Mouse (Mus musculus): Measurements from ENCODE around the gene Map4k4.

The Map4k4 gene

DNA sequence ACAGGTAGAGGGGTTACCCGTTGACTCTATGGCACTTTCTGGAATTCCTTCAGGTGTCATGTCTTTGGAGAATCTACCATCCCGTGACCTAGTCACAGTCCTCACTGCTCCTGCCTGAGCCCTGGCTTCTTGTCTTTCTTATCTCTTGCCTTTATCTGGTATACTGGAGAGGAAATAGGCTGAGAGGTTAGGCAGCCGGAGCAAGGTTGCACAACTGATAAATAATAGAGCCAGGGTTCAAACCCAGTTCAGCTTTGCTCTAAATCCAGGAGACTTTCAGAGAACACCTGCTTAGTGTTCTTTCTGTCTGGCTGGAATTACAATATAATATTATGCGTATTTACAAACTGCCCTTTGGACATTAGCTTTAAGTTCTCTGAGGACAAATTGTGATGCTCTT lies 2.0 kb upstream of the Map4k4 start:
- DNase-seq (ENCODE audit: low read depth, low spot score) = no peak

DNA sequence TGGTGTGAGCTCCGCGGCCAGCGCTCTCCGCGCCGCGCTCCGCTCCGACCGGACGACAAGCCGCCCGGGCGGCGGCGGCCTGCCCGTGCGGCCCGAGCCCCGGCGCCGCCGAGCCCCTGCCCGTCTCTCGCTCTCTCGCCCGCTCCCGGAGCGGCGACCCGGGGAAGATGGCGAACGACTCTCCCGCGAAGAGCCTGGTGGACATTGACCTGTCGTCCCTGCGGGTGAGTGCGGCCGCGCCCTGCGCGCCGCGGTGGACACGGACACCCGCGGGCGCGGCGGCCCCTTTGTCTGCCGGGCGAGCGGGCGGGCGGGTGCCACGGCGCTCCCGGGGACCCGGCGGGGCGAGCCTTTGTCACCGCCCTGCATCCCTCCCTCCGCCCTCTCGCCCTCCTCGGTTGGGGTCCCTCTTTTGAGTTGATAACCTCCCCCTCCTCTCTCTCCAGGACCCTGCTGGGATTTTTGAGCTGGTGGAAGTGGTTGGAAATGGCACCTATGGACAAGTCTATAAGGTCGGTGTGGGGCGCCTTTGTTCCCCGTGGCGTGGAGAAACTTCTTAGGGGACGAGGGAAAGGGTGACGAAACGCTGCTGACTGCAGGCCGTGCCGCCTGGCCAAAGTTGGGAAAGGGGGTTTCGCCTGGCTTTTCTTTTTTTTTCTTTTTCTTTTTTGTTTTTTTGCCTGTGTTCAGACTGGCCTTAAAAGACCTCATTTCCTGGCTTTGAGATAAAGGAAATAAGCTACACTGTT lies 524 bp downstream of the Map4k4 start:
- peak; percentile 29 for DNase-seq (ENCODE audit: low read depth, low spot score)

- DNase-seq (ENCODE audit: low read depth, low spot score) = peak; percentile 24
These were observed 1.4 kb downstream of the Map4k4 start for GRCm38 (mm10) chr1:39901851-39902703.

- peak; percentile 11 for DNase-seq (ENCODE audit: low read depth, low spot score)
These were observed 2.0 kb downstream of the Map4k4 start for GRCm38 (mm10) chr1:39902704-39903151.

DNA sequence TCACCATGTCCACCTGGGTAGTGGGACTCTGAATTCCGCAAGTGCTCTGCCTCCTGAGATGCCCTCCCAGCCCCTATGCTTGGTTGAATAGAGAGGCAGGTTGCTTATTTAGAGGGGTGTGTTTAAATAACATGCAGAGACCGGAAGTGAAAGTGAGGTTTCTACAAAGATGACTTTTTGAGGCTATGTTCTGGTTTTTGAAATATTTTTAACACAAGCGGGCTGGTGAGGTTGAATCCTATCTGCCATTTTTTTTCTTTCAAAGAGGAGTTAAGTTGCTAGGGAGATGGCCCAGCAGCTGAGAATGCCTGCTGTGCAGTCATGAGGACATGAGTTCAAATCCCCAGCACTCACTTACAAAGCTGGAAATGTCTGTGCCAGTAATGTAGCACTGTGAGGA lies 4.0 kb downstream of the Map4k4 start:
- no peak for DNase-seq (ENCODE audit: low read depth, low spot score)

- no peak for DNase-seq (ENCODE audit: low read depth, low spot score)
These were observed 6.2 kb downstream of the Map4k4 start for GRCm38 (mm10) chr1:39906921-39907320.

DNA sequence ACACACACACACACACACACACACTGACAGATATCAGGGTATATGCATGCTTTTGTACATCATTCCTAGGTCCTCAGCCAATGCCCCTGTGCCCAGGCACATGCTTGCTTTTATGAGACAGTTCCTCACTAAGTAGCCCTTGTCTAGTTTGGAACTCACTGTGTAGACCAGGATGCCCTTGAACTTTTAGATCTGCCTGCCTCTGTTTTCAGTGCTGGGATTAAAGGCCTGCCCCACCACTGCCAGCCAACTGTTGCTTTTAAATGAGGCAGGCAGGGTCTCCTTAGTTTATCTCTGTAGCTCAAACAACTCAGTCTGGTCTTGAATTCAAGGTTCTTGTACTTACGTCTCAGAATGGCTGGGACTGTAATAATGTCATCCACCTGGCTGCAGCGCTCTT lies 8.3 kb downstream of the Map4k4 start:
- no peak for DNase-seq (ENCODE audit: low read depth, low spot score)

GRCm38 (mm10) chr1:39911446-39911845 lies 10.7 kb downstream of the Map4k4 start:
- no peak for DNase-seq (ENCODE audit: low read depth, low spot score)

- no peak for DNase-seq (ENCODE audit: low read depth, low spot score)
These were observed 12.5 kb downstream of the Map4k4 start for GRCm38 (mm10) chr1:39913256-39913655.

DNA sequence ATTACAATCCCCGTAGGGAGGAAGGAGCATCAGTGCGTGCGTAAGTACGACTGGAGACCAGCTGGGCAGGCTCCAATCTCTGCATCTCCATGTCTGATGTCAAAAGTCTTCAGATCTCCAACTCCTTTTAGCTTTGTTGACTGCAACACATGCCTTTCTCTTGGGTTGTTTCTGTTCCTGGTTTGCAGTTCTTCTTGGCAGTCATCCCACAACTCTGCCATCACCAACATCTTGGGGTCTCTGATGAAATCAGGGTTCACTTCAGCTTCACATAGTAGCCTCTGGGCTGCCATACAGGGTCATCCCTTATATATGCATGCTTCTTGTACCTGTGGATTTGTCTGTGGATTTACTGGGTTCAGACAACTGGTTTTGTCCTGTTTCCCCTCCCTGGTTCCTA lies 15.4 kb downstream of the Map4k4 start:
- DNase-seq (ENCODE audit: low read depth, low spot score) = no peak

GRCm38 (mm10) chr1:39917855-39918516 lies 17.3 kb downstream of the Map4k4 start:
- no peak for DNase-seq (ENCODE audit: low read depth, low spot score)

DNA sequence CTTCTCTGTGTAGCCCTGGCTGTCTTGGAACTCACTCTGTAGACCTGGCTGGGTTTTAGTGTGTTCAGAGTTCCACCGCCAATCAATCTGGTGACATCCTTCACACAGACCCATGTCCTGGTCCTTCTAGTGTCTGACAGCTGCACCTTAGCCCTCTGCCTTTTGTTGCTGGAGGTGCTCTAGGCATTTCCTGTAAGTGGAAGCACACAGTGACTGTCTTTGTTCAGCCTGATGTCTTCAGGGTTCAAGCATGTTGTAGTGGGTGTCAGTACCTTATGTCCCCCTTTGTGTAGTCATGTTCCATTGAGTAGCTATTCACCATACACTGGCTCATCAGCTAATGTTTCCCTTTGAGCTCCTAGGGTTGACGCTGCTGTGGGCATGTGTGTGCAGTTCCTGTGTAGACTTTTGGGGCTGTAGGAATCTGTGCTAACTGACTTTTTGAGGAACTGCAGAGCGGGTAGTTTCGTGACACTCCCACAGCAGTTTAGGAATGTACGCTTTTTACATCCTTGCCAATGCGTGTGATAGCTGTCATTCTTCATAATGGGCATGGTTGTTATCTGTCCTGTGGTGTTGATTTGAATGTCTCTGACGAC lies 17.9 kb downstream of the Map4k4 start:
- no peak for DNase-seq (ENCODE audit: low read depth, low spot score)

GRCm38 (mm10) chr1:39920616-39921015 lies 19.9 kb downstream of the Map4k4 start:
- DNase-seq (ENCODE audit: low read depth, low spot score) = no peak

GRCm38 (mm10) chr1:39921996-39922395 lies 21.3 kb downstream of the Map4k4 start:
- no peak for DNase-seq (ENCODE audit: low read depth, low spot score)

GRCm38 (mm10) chr1:39922714-39923113 lies 22.0 kb downstream of the Map4k4 start:
- no peak for DNase-seq (ENCODE audit: low read depth, low spot score)

GRCm38 (mm10) chr1:39923395-39924337 lies 23.0 kb downstream of the Map4k4 start:
- no peak for DNase-seq (ENCODE audit: low read depth, low spot score)

GRCm38 (mm10) chr1:39931055-39931454 lies 30.3 kb downstream of the Map4k4 start:
- no peak for DNase-seq (ENCODE audit: low read depth, low spot score)

DNA sequence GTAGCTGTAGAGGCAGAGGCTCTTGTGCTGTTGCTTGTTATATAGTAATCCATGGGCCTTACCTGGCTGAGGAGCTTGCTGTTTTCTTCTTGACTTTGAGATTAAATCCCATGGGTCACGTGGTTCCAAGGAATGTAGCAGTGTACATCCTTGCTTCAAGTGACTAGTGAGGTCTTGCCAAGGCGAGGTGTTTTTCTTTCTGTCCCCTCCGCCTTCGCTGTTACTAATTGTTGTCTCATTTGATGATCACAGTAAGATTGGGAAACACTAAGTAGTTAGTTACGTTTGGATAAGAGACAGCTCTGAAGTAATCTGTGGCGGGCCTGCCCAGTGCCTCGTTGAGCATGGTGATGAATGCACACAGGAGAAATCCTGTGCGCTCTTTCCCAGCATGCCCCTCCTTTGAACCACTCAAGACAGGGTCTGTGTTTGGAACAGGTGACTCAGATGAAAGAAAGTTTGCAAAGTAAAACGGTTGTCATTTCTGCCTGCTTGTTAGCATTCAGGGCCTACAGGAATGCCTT lies 31.6 kb downstream of the Map4k4 start:
- DNase-seq (ENCODE audit: low read depth, low spot score) = no peak

- DNase-seq (ENCODE audit: low read depth, low spot score) = no peak
These were observed 32.2 kb downstream of the Map4k4 start for GRCm38 (mm10) chr1:39932922-39933321.

DNA sequence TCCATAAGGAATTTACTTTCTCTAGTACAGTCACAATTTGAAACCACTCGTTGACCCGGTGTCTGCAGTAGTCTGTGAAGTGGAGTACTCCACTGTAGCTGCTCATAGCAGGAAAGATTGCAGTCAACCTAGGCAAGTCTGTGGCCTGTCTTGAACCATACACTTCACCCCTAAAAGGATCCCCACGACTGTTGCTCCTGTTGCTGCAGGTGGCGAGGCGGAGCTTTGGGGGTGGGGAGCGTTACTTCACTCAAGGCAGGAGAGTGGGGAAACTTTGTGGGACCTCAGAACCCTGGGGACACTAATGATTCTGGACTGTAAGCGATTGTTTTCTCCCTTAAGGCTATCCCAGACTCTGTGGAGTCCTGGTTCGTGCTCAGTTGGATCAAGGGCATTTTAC lies 34.2 kb downstream of the Map4k4 start:
- no peak for DNase-seq (ENCODE audit: low read depth, low spot score)

DNA sequence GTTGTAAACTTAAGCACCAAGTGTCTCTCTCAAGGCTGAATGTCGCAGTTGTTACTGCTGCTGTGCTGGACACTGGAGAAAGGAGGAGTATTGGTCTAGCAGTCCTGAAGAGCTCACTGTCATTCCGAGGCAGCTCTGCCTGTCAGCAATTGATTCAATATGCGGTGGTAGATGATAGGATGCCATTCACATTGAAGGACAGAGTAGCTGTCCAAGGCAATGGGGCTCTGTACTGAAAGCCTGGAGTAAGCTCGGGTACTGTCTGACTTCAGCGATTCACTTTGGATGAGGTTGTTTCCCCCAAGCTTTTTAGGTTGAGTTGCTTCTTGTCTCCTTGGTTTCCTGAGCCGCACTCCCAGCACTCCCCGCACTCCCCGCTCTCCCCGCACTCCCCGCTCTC lies 34.9 kb downstream of the Map4k4 start:
- no peak for DNase-seq (ENCODE audit: low read depth, low spot score)
